Mouse (Mus musculus) forebrain, embryonic 13.5 days (tissue): ENCODE measurements around the gene Lypd6. TPM values are rescaled to one million over a fixed set of nuclear protein-coding genes. Genes with fewer than 3 reads are reported as not detected.

Source experiments
- ATAC-seq: fragments of 200-750 bp; cut with Nextera tagmentation; 2 replicates; pipeline ENCODE4 v1.8.0; 2017
- H3K27ac ChIP-seq: fragments of 300-500 bp; sonication (generic); 2 replicates; pipeline ENCODE4 v1.5.1; 2015; ENCODE audit warnings: inconsistent platforms, mild to moderate bottlenecking, moderate library complexity
- H3K27me3 ChIP-seq: fragments of 300-500 bp; sonication (generic); 2 replicates; pipeline ENCODE4 v1.6.1; 2015; ENCODE audit warnings: mild to moderate bottlenecking, inconsistent platforms
- H3K36me3 ChIP-seq: fragments of 300-500 bp; sonication (generic); 2 replicates; pipeline ENCODE4 v1.6.1; 2015; ENCODE audit warnings: mild to moderate bottlenecking, inconsistent platforms; ENCODE audit not compliant: poor library complexity, severe bottlenecking
- H3K4me1 ChIP-seq: fragments of 300-500 bp; sonication (generic); 2 replicates; pipeline ENCODE4 v1.6.1; 2015; ENCODE audit warnings: inconsistent platforms
- H3K4me2 ChIP-seq: fragments of 300-500 bp; sonication (generic); 2 replicates; pipeline ENCODE4 v1.6.1; 2015; ENCODE audit warnings: inconsistent platforms, mild to moderate bottlenecking, moderate library complexity
- H3K4me3 ChIP-seq: fragments of 300-500 bp; sonication (generic); 2 replicates; pipeline ENCODE4 v1.5.1; 2015; ENCODE audit warnings: mild to moderate bottlenecking, inconsistent platforms
- H3K9ac ChIP-seq: fragments of 300-500 bp; sonication (generic); 2 replicates; pipeline ENCODE4 v1.6.1; 2015; ENCODE audit warnings: mild to moderate bottlenecking, inconsistent platforms
- H3K9me3 ChIP-seq: fragments of 300-500 bp; sonication (generic); replicated peaks from 2 replicates; pipeline ENCODE4 v1.6.1; 2016; ENCODE audit warnings: inconsistent platforms
- WGBS: fragments of 180-500 bp; shearing (Covaris S2); methylation state at CpG from one replicate; pipeline ENCODE4 v1.1.7; 2015; 5-methylcytosine and 5-hydroxymethylcytosine counted together
- polyA plus RNA-seq: library from polyadenylated mRNA; unstranded; fragments of >200 nt; fragmentation: Nextera tagmentation; extraction: Ambion mirVana; gene quantifications from 2 replicates; pipeline ENCODE4 v1.2.1, GENCODE M21; 2015

The Lypd6 gene
- polyA plus RNA-seq: 10.7 and 12.6 TPM in 2 replicates

DNA sequence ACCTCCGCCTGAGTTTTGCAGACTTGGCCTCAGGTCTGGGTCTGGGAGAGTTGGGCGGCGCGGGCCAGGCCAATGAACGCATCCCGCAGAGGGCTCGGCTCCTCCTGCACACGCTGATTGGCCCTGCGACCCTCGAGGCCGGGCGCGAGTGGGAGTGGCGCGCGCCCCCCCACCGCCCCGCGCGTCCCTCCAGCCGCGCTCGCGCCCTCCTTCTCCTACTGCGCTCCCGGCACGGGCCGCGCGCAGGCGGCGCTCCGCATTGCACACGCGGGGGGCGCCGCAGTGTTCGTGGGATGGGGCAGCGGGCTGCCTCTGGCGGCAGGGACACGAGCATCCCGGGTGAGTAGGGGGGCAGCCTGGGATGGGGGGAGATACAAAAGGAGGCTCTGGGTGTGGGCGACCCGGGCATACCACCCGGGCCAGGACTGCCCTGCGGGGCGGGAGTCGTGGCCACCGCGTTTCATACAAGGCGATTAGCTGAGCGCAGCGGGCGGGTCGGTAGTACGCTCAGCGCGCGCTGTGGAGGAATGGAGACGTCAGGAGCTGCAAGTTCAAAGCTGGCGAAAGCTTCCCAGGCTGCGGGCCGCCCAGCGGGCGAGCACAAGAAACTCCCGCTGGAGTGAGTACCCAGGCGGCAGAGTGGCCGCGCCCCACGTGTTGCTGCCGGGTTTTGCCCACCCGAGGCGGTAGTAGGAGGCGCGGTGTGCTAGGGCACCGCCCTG is at the start of gene Lypd6:
TSS of gene Lypd6 (plus strand) at position 184 of the 722 bp plus-strand sequence.
- ATAC-seq: peak; percentile 96
- H3K27ac ChIP-seq: no peak within 1 kb of the TSS
- no peaks in the 10 kb centered on the region for H3K9me3 ChIP-seq
- WGBS: 1% methylated on average over 68 of the region's 76 CpGs
- 0 out of 2 replicates have a peak, but pooled peaks cover 4% of the 10 kb centered on the region for H3K27me3 ChIP-seq
- H3K4me2 ChIP-seq: peak within 1 kb of the TSS; percentile 96
- H3K36me3 ChIP-seq: no peaks in the 10 kb centered on the region
- H3K4me1 ChIP-seq: peaks cover 28% of the 10 kb centered on the region
- peak within 1 kb of the TSS; percentile 77 for H3K4me3 ChIP-seq
- peak within 1 kb of the TSS; percentile 71 for H3K9ac ChIP-seq

DNA sequence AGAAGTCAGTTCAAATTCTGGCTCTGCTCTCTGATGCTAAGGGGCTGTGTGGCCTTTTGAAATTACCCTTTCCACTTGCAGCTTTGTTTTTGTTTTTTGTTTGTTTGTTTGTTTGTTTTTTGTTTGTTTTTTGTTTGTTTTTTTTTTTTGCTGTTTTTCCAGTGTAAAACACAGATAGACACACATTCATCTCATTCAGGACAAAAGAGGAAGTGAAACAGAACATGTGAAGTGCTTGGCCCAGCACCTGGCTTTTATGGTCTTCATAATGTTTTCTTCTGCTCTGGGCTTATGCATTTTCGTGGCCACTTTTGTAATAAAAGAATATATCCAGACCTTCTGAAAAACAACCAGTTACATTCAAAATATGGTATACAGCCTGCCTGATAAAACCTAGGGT is 46.8 kb upstream of the Lypd6 start:
- H3K27me3 ChIP-seq: no peaks in the 10 kb centered on the region
- no peak overlapping the region for H3K9ac ChIP-seq
- no peak for ATAC-seq
- H3K27ac ChIP-seq: no peak overlapping the region
- no peak overlapping the region for H3K4me2 ChIP-seq
- no peaks in the 10 kb centered on the region for H3K36me3 ChIP-seq
- H3K4me1 ChIP-seq: no peaks in the 10 kb centered on the region
- WGBS: 85% methylated on average over 1 of the region's 1 CpGs
- H3K9me3 ChIP-seq: no peaks in the 10 kb centered on the region
- H3K4me3 ChIP-seq: no peak overlapping the region

DNA sequence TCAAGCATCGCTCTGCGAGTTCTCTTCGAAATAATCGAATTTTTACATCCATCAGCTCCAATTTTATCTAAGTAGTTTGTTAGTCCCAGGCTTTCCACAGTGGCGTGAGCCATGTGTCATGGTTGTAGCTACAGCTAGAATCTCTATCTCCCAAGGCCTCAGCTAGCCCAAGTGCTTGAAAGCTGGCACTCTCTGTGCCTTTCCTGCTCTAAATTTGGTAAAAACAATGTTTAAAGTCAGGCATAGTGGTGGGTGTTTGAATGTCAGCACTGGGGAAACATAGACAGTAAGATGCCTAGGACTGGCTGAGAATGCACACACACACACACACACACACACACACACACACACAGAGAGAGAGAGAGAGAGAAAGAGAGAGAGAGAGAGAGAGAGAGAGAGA is 40.7 kb upstream of the Lypd6 start:
- H3K4me1 ChIP-seq: no peaks in the 10 kb centered on the region
- no peak for ATAC-seq
- no peak overlapping the region for H3K4me3 ChIP-seq
- 92% methylated on average over 5 of the region's 5 CpGs for WGBS
- H3K4me2 ChIP-seq: no peak overlapping the region
- H3K36me3 ChIP-seq: no peaks in the 10 kb centered on the region
- H3K9me3 ChIP-seq: no peaks in the 10 kb centered on the region
- no peak overlapping the region for H3K27ac ChIP-seq
- no peak overlapping the region for H3K9ac ChIP-seq
- H3K27me3 ChIP-seq: no peaks in the 10 kb centered on the region

- H3K4me1 ChIP-seq: no peaks in the 10 kb centered on the region
- H3K4me3 ChIP-seq: no peak overlapping the region
- H3K9me3 ChIP-seq: no peaks in the 10 kb centered on the region
- no peak for ATAC-seq
- 74% methylated on average over 8 of the region's 8 CpGs for WGBS
- no peak overlapping the region for H3K27ac ChIP-seq
- H3K9ac ChIP-seq: no peak overlapping the region
- H3K27me3 ChIP-seq: no peaks in the 10 kb centered on the region
- no peaks in the 10 kb centered on the region for H3K36me3 ChIP-seq
- H3K4me2 ChIP-seq: no peak overlapping the region
Observed at GRCm38 (mm10) chr2:50028930-50029329, 37.3 kb upstream of the Lypd6 start.

DNA sequence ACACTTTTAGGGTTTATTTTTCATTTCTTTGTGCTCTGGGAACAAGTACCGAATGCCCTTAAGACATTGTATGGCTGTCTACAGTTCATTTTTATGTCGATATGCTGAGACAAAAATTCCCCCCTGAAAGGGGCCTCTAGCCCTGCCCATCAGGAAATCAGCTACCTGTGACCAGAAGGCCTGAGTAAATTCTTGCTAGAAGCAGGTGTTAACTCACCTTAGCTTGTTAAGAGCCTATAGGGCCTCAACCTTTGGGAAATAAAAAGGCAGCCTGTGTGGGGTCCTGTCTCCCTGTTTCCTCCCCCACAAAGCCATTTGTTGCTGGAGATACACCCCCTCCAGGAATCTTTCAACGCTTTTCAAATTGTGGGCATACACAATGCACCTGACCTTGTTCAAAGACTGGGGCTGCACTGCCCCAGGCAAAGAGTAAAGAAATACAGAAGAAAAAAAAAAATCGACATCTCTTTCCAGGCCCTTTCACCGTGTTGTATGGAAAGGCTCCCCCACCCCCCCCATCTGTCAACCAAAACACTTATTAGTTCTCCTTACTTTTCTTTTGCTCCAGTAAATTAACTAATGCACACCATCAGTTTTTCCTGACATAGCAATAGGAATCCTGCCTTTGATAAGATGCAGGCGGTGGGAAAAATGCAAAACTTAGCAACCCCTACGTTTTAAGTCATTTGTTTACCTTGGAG is 21.9 kb upstream of the Lypd6 start:
- Histone ChIP-seq H3K4me3 (no peak overlapping the region), H3K27me3 (no peaks in the 10 kb centered on the region), H3K36me3 (no peaks in the 10 kb centered on the region), H3K4me2 (no peak overlapping the region), H3K4me1 (peaks cover 34% of the 10 kb centered on the region), H3K27ac (peak overlapping the region; percentile 79), H3K9ac (no peak overlapping the region), H3K9me3 (no peaks in the 10 kb centered on the region)
- 24% methylated on average over 7 of the region's 7 CpGs for WGBS
- peak; percentile 89 for ATAC-seq

DNA sequence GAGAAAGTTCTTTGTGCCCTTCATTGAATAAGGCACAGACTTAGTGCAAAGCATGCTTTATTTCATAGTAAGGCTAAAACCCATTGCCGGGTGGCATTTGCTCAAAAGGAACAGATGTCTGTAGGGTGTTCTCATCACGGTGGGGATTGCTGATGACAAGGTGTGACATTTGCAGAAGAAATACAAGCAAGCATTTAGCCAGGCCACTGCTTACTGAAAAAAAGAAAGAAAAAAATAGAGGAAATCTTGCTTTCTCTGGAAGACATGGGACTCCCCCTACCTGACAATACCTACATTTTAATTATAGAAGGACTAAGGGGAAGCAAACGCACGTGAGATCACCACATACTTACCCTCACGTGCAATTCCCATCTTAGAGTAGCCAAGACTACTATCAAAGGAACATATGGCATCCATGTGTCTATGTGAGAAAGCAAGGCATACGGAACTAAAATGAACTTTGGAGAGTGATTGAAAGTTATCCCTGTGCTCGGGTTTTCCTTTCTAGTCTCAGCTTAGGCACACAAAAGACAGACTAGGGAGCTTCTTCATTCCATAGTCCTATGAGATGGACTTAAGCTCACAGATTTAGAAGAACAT is 21.3 kb upstream of the Lypd6 start:
- no peak overlapping the region for H3K9ac ChIP-seq
- peak overlapping the region; percentile 79 for H3K27ac ChIP-seq
- no peaks in the 10 kb centered on the region for H3K9me3 ChIP-seq
- 34% methylated on average over 7 of the region's 7 CpGs for WGBS
- H3K4me2 ChIP-seq: no peak overlapping the region
- H3K27me3 ChIP-seq: no peaks in the 10 kb centered on the region
- ATAC-seq: peak; percentile 92
- H3K36me3 ChIP-seq: no peaks in the 10 kb centered on the region
- H3K4me3 ChIP-seq: no peak overlapping the region
- H3K4me1 ChIP-seq: peaks cover 34% of the 10 kb centered on the region

GRCm38 (mm10) chr2:50045841-50046240 is 20.4 kb upstream of the Lypd6 start:
- WGBS: 54% methylated on average over 4 of the region's 4 CpGs
- H3K4me2 ChIP-seq: no peak overlapping the region
- no peaks in the 10 kb centered on the region for H3K9me3 ChIP-seq
- peak overlapping the region; percentile 79 for H3K27ac ChIP-seq
- no peak overlapping the region for H3K9ac ChIP-seq
- H3K27me3 ChIP-seq: no peaks in the 10 kb centered on the region
- H3K36me3 ChIP-seq: no peaks in the 10 kb centered on the region
- no peak overlapping the region for H3K4me3 ChIP-seq
- no peak for ATAC-seq
- H3K4me1 ChIP-seq: peaks cover 34% of the 10 kb centered on the region

- no peak overlapping the region for H3K4me3 ChIP-seq
- H3K9me3 ChIP-seq: no peaks in the 10 kb centered on the region
- no peak overlapping the region for H3K27ac ChIP-seq
- H3K4me1 ChIP-seq: peaks cover 31% of the 10 kb centered on the region
- H3K4me2 ChIP-seq: no peak overlapping the region
- H3K36me3 ChIP-seq: no peaks in the 10 kb centered on the region
- no peak for ATAC-seq
- H3K27me3 ChIP-seq: no peaks in the 10 kb centered on the region
- no peak overlapping the region for H3K9ac ChIP-seq
Observed at GRCm38 (mm10) chr2:50048442-50048841, 17.8 kb upstream of the Lypd6 start.

- Histone ChIP-seq H3K9me3 (no peaks in the 10 kb centered on the region), H3K4me3 (no peak overlapping the region), H3K9ac (no peak overlapping the region), H3K4me1 (no peaks in the 10 kb centered on the region), H3K27me3 (no peaks in the 10 kb centered on the region), H3K27ac (no peak overlapping the region), H3K36me3 (no peaks in the 10 kb centered on the region), H3K4me2 (no peak overlapping the region)
- WGBS: 100% methylated on average over 1 of the region's 1 CpGs
- no peak for ATAC-seq
Observed at GRCm38 (mm10) chr2:50053893-50054292, 12.3 kb upstream of the Lypd6 start.

- Histone ChIP-seq H3K27ac (no peak overlapping the region), H3K36me3 (no peaks in the 10 kb centered on the region), H3K9ac (peak overlapping the region; percentile 71), H3K9me3 (no peaks in the 10 kb centered on the region), H3K4me2 (peak overlapping the region; percentile 96), H3K4me3 (peak overlapping the region; percentile 77), H3K27me3 (0 out of 2 replicates have a peak, but pooled peaks cover 4% of the 10 kb centered on the region), H3K4me1 (peaks cover 28% of the 10 kb centered on the region)
- ATAC-seq: no peak; the same call in 1 of the 2 replicates
- 3% methylated on average over 14 of the region's 14 CpGs for WGBS
Observed at GRCm38 (mm10) chr2:50065902-50066245, 355 bp upstream of the Lypd6 start.

DNA sequence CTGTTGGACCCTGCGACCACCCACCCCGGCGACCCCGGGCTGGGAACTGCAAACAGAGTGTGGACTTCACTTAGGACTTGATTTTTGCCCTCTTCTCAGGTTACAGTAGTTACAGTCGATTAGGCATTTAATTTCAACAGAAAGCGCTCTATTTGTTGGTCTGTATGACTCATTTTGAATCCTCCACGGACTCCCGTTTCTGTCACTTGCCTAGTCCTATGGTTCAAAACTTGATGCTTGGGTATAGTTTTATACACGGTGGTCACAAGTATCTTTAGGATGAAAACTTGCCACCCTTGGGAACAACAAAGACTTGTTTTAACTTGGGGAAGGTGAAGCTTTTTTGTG is 713 bp downstream of the Lypd6 start:
- peaks cover 28% of the 10 kb centered on the region for H3K4me1 ChIP-seq
- H3K27ac ChIP-seq: no peak overlapping the region
- peak overlapping the region; percentile 96 for H3K4me2 ChIP-seq
- 2% methylated on average over 9 of the region's 9 CpGs for WGBS
- H3K4me3 ChIP-seq: peak overlapping the region; percentile 77
- 0 out of 2 replicates have a peak, but pooled peaks cover 4% of the 10 kb centered on the region for H3K27me3 ChIP-seq
- no peaks in the 10 kb centered on the region for H3K36me3 ChIP-seq
- H3K9me3 ChIP-seq: no peaks in the 10 kb centered on the region
- peak overlapping the region; percentile 71 for H3K9ac ChIP-seq
- no peak for ATAC-seq

DNA sequence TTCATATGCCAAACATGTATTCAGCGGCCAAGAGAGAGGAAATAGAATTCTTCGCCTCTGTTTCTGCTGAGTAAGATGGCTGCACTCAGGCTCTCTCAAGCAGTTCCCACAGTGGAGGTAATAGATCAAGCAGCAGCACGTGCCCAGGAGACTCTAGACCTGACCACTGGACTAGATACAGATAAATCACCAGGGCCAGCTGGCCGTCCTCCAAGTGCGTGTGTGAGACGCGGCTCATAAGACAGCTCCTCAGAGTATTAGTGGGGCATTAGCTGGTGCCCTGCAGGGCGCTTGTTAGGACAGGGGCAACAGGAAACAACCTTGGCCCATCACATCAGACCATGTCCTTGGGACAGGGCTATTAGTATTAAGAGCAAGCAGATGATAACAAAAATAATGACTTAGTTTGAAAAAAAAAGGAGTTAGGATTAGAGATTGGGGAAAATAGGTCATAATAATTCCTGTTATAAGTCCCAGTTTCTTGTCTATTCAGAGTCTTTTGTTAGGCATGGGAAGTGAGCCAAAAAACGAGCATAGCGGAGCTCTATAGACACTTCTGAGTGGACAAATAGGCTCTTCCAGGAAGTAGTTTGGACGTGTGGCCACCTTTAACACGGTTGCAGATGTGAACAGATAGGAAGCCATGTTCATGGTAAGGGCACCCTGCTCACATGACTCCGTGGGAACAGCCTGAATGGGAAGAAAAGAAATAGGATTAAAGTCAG is 3.5 kb downstream of the Lypd6 start:
- Histone ChIP-seq H3K4me2 (no peak overlapping the region), H3K4me3 (no peak overlapping the region), H3K27me3 (0 out of 2 replicates have a peak, but pooled peaks cover 4% of the 10 kb centered on the region), H3K27ac (no peak overlapping the region), H3K9ac (no peak overlapping the region), H3K4me1 (peaks cover 28% of the 10 kb centered on the region), H3K9me3 (no peaks in the 10 kb centered on the region), H3K36me3 (no peaks in the 10 kb centered on the region)
- WGBS: 54% methylated on average over 13 of the region's 13 CpGs
- ATAC-seq: no peak
